27 mouse cellular contexts compared by ENCODE assay signal in genomic region chr13:39334874-39335273, GRCm38 (mm10).
DNase-seq lines count a peak whose midpoint lies in the region; ATAC-seq and TF ChIP-seq lines count a peak whose summit lies in the region.
"Had no signal": no experiment of that assay in that cellular context is flagged by ENCODE, and none has a peak within 500 bp of the region (broad histone marks: within the 10 kb centered on the region; RNA-seq: fewer than 3 reads in every experiment).

No protein-coding gene starts in this region.

- H3K36me3 ChIP-seq in embryonic facial prominence, embryonic 14.5 days (ENCODE audit: control insufficient read depth, insufficient read depth, low read length): no peaks in the 10 kb centered on the region
- no peaks in the 10 kb centered on the region for H3K36me3 ChIP-seq in embryonic facial prominence, embryonic 10.5 days (replicated peaks)
- H3K36me3 ChIP-seq: embryonic facial prominence, embryonic 12.5 days; embryonic facial prominence, embryonic 15.5 days; forebrain, embryonic 10.5 days; forebrain, embryonic 15.5 days; G1E had no signal

- no peak overlapping the region for H3K4me2 ChIP-seq in embryonic facial prominence, embryonic 14.5 days (ENCODE audit: low read depth, low read length)
- H3K4me2 ChIP-seq: embryonic facial prominence, embryonic 12.5 days; embryonic facial prominence, embryonic 15.5 days; forebrain, embryonic 13.5 days; forebrain, embryonic 15.5 days had no signal

- H3K9me3 ChIP-seq in embryonic facial prominence, embryonic 14.5 days (ENCODE audit: control insufficient read depth, low read length): no peaks in the 10 kb centered on the region
- no peaks in the 10 kb centered on the region for H3K9me3 ChIP-seq in embryonic facial prominence, embryonic 10.5 days
- H3K9me3 ChIP-seq: embryonic facial prominence, embryonic 12.5 days; embryonic facial prominence, embryonic 15.5 days; forebrain, embryonic 10.5 days; forebrain, embryonic 13.5 days; forebrain, embryonic 15.5 days had no signal

- H3K9ac ChIP-seq in embryonic facial prominence, embryonic 14.5 days (ENCODE audit: low read depth, low read length): no peak overlapping the region
- H3K9ac ChIP-seq: embryonic facial prominence, embryonic 12.5 days; embryonic facial prominence, embryonic 15.5 days; forebrain, embryonic 13.5 days; forebrain, embryonic 15.5 days; forebrain, postnatal 0 days had no signal

- WGBS in embryonic facial prominence, embryonic 14.5 days: 63% methylated on average over 7 of the region's 7 CpGs
- WGBS in embryonic facial prominence, embryonic 10.5 days: 78% methylated on average over 7 of the region's 7 CpGs

- no peak for TF ChIP-seq POLR2A in brain, embryonic 14.5 days (IDR thresholded peaks at IDR 0.05; ENCODE audit: borderline replicate concordance, extremely low read depth, insufficient read depth, insufficient read length, poor library complexity, severe bottlenecking)

- no peaks in the 10 kb centered on the region for H3K27me3 ChIP-seq in embryonic facial prominence, embryonic 14.5 days (replicated peaks; ENCODE audit: control insufficient read depth, insufficient read depth, low read length)
- H3K27me3 ChIP-seq in embryonic facial prominence, embryonic 10.5 days (replicated peaks; ENCODE audit: low read depth, poor library complexity, severe bottlenecking): no peaks in the 10 kb centered on the region
- H3K27me3 ChIP-seq: CH12.LX; embryonic facial prominence, embryonic 12.5 days; forebrain, embryonic 13.5 days; forebrain, embryonic 15.5 days had no signal

- H3K4me3 ChIP-seq in embryonic facial prominence, embryonic 14.5 days (ENCODE audit: low read depth, low read length): no peak overlapping the region
- no peak overlapping the region for H3K4me3 ChIP-seq in embryonic facial prominence, embryonic 10.5 days
- H3K4me3 ChIP-seq: embryonic facial prominence, embryonic 12.5 days; embryonic facial prominence, embryonic 15.5 days; erythroblast, embryonic 14.5 days; forebrain, embryonic 10.5 days; forebrain, embryonic 13.5 days; forebrain, embryonic 15.5 days had no signal

- peak; percentile 49 for DNase-seq in embryonic facial prominence, embryonic 14.5 days (ENCODE audit: low spot score)
- DNase-seq in embryonic facial prominence, embryonic 10.5 days (ENCODE audit: low spot score): no peak
- DNase-seq in right cerebral cortex, adult 18-20 months: peak; percentile 2
- no peak for DNase-seq in right cerebral cortex, postnatal 4 days
- peak; percentile 2 for DNase-seq in brain, embryonic 14.5 days (ENCODE audit: low read depth)
- DNase-seq in thymus, postnatal 10 days (ENCODE audit: low spot score in 2 of 2): no peak
- DNase-seq: adrenal gland, adult 2 months; adrenal gland, postnatal 10 days; adrenal gland, postnatal 25 days; B cell, adult 2 months; cerebellum, adult 11 months; cerebellum, adult 18-20 months; cerebellum, adult 8-10 months; cerebellum, adult 9-11 months; cerebellum, postnatal 14 days; cerebellum, postnatal 36 days; embryo, embryonic 11 days; forebrain, postnatal 0 days had no signal

- no peak overlapping the region for H3K27ac ChIP-seq in embryonic facial prominence, embryonic 14.5 days (replicated peaks; ENCODE audit: low read depth, low read length)
- no peak overlapping the region for H3K27ac ChIP-seq in embryonic facial prominence, embryonic 10.5 days (replicated peaks)
- H3K27ac ChIP-seq: embryonic facial prominence, embryonic 12.5 days; embryonic facial prominence, embryonic 15.5 days; forebrain, embryonic 10.5 days; forebrain, embryonic 13.5 days; forebrain, embryonic 15.5 days had no signal

- ATAC-seq in embryonic facial prominence, embryonic 14.5 days (ENCODE audit: low read depth): 0 out of 2 replicates have a peak, but pooled peaks have one; percentile 30
- ATAC-seq: CD4-positive, CD25-positive, alpha-beta regulatory T cell, adult 4 months; forebrain, embryonic 13.5 days; forebrain, embryonic 15.5 days; forebrain, postnatal 0 days had no signal

- no peak for TF ChIP-seq CTCF in brain, embryonic 14.5 days (IDR thresholded peaks at IDR 0.05; ENCODE audit: borderline replicate concordance, extremely low read depth, insufficient read depth, insufficient read length)

- no peaks in the 10 kb centered on the region for H3K4me1 ChIP-seq in embryonic facial prominence, embryonic 14.5 days (ENCODE audit: control insufficient read depth, insufficient read depth, low read length)
- no peaks in the 10 kb centered on the region for H3K4me1 ChIP-seq in embryonic facial prominence, embryonic 10.5 days
- H3K4me1 ChIP-seq: embryonic facial prominence, embryonic 12.5 days; embryonic facial prominence, embryonic 15.5 days; forebrain, embryonic 10.5 days; forebrain, embryonic 13.5 days; forebrain, embryonic 15.5 days had no signal

Comparison
In these comparisons a context has a peak if more than half of its experiments do, and no peak if none do; other contexts are left out.
1. DNase-seq: peak in embryonic facial prominence, embryonic 14.5 days (single experiment), right cerebral cortex, adult 18-20 months (single experiment) and brain, embryonic 14.5 days (single experiment); none in embryonic facial prominence, embryonic 10.5 days (single experiment), right cerebral cortex, postnatal 4 days (single experiment) and thymus, postnatal 10 days (0 of 2).